Mouse (Mus musculus): ENCODE data around the gene Plcl1. TPM values are rescaled to one million over a fixed set of nuclear protein-coding genes. Genes with fewer than 3 reads are reported as not detected.
A peak's percentile ranks its signal among the peaks of the same experiment; 100 is the strongest.

Plcl1 gene
- polyA plus RNA-seq, 1 experiment from 2014 or later, result 0.87 TPM

DNA sequence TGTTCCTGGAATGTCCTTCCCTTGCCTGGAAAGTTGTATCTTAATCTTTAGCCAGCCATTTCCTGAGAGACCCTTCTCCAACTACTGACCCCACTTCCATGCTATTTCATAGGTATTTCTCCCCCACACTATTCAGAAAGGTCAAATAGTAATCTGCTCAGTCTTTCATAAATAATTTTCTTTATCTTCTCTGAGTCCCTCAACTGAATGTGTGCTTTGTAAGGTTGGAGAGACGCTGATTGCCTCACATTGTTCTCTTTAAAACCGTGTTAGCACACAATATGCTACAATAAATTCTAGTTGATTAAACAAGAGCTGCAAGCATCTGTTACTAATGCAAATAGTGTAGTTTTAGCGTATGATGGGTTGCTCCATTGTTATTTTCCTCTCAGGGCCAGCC is 300.0 kb downstream of the Plcl1 start:
- Histone ChIP-seq H3K9me3 (no peaks in the 10 kb centered on the region), H3K27me3 (ENCODE audit: poor library complexity, severe bottlenecking) (peaks cover 27% of the 10 kb centered on the region), H3K36me3 (replicated peaks) (no peaks in the 10 kb centered on the region), H3K4me1 (peaks cover 54% of the 10 kb centered on the region), H3K4me3 (no peak overlapping the region), H3K27ac (peak overlapping the region; percentile 80)
- WGBS, result 32% methylated on average over 3 of the region's 3 CpGs
- no peak for DNase-seq (ENCODE audit: extremely low spot score, low spot score)

DNA sequence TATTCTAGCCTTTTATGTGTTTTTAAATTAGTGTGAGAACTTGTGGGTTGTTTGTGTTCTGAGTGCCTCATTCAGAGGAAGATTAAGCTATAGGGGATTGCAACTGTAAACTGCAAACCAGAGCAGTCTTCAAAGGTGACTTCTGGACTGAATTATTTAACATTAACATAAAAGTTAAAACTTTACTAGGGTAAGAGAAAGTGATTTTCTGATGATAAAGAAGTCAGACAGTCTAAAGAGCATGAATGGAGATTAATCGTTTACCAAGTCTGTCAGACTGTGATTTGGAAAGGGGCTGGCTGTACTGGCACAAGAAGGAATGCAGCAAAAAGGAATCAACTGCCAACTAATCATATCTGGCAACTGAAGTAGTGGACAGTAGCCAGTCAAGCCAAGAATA is 301.2 kb downstream of the Plcl1 start:
- Histone ChIP-seq H3K9me3 (no peaks in the 10 kb centered on the region), H3K27me3 (ENCODE audit: poor library complexity, severe bottlenecking) (peaks cover 27% of the 10 kb centered on the region), H3K4me1 (peaks cover 42% of the 10 kb centered on the region), H3K36me3 (replicated peaks) (no peaks in the 10 kb centered on the region), H3K27ac (0 out of 2 replicates have a peak overlapping the region, but pooled peaks have one; percentile 80), H3K4me3 (no peak overlapping the region)
- 58% methylated on average over 1 of the region's 1 CpGs for WGBS
- DNase-seq (ENCODE audit: extremely low spot score, low spot score), result no peak

DNA sequence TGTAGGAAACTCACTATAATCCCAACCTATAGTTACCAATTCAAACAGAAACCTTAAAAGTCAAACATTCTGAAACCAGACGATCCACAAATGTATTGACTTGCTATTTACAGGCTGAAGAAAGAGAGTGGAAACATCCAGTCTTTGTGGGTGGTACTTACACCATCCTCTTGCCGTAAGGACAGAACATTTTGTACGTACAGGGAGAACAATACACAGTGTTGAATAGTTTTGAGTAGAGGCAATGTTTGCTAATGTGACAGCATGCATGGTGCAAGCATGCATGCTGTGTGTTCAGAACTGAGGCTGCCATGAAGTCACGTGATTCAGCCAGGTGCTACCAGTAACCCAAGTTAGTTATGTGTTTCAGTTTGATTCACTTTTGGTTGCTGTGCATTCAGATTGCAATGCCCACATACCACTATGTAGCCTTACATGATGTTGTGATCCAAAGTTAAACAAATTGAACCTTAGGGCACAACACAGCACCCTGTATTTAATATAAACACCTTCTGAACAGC is 311.6 kb downstream of the Plcl1 start:
- 86% methylated on average over 4 of the region's 4 CpGs for WGBS
- Histone ChIP-seq H3K27me3 (ENCODE audit: poor library complexity, severe bottlenecking) (no peaks in the 10 kb centered on the region), H3K4me3 (no peak overlapping the region), H3K36me3 (replicated peaks) (no peaks in the 10 kb centered on the region), H3K4me1 (no peaks in the 10 kb centered on the region), H3K27ac (no peak overlapping the region), H3K9me3 (no peaks in the 10 kb centered on the region)
- no peak for DNase-seq (ENCODE audit: extremely low spot score, low spot score)

GRCm38 (mm10) chr1:55725428-55725827 is 319.7 kb downstream of the Plcl1 start:
- Histone ChIP-seq H3K4me1 (no peaks in the 10 kb centered on the region), H3K27ac (no peak overlapping the region), H3K4me3 (no peak overlapping the region), H3K9me3 (no peaks in the 10 kb centered on the region), H3K36me3 (replicated peaks) (no peaks in the 10 kb centered on the region), H3K27me3 (ENCODE audit: poor library complexity, severe bottlenecking) (no peaks in the 10 kb centered on the region)
- DNase-seq (ENCODE audit: extremely low spot score, low spot score), result no peak
- 91% methylated on average over 3 of the region's 3 CpGs for WGBS

DNA sequence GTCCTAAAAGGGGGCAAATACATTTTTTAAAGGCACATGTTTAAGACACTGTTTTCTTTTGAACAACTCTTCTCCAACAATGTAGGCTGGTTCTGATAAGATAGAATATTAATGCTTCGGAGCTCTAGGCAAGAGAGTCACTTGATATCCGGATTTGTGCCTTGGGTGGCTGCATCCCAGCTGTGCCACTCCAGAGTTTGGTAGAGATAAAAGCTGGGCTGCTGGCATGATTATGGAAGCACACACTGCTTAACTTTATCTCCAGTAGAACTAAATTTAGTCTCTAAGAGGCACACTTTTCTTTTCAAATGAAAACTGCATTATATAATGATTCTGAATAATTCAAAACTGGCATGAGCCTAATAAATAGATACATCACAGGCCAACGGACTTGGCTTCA is 323.6 kb downstream of the Plcl1 start:
- WGBS, result 90% methylated on average over 3 of the region's 3 CpGs
- no peaks in the 10 kb centered on the region for H3K36me3 ChIP-seq (replicated peaks)
- H3K4me1 ChIP-seq, result no peaks in the 10 kb centered on the region
- DNase-seq (ENCODE audit: extremely low spot score, low spot score), result no peak
- no peaks in the 10 kb centered on the region for H3K9me3 ChIP-seq
- no peak overlapping the region for H3K27ac ChIP-seq
- no peak overlapping the region for H3K4me3 ChIP-seq
- no peaks in the 10 kb centered on the region for H3K27me3 ChIP-seq (ENCODE audit: poor library complexity, severe bottlenecking)

DNA sequence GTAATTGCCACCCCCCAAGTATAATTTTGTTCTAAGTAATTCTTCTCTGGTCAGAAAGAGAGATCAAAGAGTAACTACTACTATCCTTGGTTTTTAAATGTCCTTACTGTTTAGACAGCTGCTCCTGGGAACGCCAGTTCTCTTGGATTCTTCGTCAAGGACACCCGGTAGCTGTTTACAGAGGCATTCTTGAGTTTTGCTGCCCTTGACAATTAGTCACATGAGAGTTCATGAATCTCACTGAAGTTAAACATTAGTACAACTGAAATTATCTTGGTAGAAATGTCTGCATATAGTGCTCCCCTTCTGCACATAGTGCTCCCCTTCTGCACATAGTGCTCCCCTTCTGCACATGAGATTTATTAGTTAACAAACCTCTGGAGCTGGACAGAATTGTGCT is 327.2 kb downstream of the Plcl1 start:
- WGBS, result 85% methylated on average over 3 of the region's 3 CpGs
- Histone ChIP-seq H3K36me3 (replicated peaks) (no peaks in the 10 kb centered on the region), H3K27me3 (ENCODE audit: poor library complexity, severe bottlenecking) (peaks cover 14% of the 10 kb centered on the region; the same call in 1 of the 2 replicates), H3K4me3 (no peak overlapping the region), H3K9me3 (no peaks in the 10 kb centered on the region), H3K27ac (no peak overlapping the region), H3K4me1 (no peaks in the 10 kb centered on the region)
- no peak for DNase-seq (ENCODE audit: extremely low spot score, low spot score)

DNA sequence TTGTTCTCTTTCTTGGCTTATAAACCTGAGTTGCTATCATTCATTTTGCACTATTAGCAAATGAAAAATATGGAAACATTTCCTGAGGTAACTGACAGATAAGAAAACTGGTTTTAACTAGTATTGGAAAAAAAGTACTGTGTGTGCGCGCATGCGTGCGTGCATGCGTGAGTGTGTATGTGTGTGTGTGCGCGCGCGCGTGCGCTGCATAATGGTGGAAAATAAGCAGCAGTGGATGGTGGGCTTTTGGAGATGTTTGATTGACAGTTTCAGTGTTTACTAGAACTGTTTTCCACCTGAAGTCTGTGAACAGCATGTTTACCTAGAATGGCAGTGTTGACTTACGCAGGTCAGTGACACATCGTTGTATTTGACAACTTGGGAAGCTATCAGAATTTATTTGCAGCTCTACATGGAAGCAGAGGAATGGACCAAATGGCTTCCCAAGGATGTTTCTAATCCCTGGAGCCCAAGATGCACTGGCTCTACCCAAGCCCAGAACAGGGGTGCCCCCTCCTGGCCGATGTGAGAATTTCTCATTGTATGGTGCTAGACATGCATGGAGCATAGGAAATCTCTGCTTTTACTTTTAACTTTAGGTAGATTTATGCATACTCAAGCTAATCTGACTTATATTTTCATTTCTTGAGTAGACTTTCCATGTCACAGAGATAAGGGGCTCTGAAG is 330.5 kb downstream of the Plcl1 start:
- Histone ChIP-seq H3K4me3 (no peak overlapping the region), H3K27ac (no peak overlapping the region), H3K4me1 (peaks cover 9% of the 10 kb centered on the region; the same call in 1 of the 2 replicates), H3K9me3 (no peaks in the 10 kb centered on the region), H3K36me3 (replicated peaks) (no peaks in the 10 kb centered on the region), H3K27me3 (ENCODE audit: poor library complexity, severe bottlenecking) (peaks cover 24% of the 10 kb centered on the region)
- 87% methylated on average over 14 of the region's 14 CpGs for WGBS
- peak; percentile 81 for DNase-seq (ENCODE audit: extremely low spot score, low spot score)

- no peaks in the 10 kb centered on the region for H3K36me3 ChIP-seq (replicated peaks)
- DNase-seq (ENCODE audit: extremely low spot score, low spot score), result no peak
- WGBS, result 72% methylated on average over 5 of the region's 5 CpGs
Observed at GRCm38 (mm10) chr1:55736762-55737288, 331.1 kb downstream of the Plcl1 start.

DNA sequence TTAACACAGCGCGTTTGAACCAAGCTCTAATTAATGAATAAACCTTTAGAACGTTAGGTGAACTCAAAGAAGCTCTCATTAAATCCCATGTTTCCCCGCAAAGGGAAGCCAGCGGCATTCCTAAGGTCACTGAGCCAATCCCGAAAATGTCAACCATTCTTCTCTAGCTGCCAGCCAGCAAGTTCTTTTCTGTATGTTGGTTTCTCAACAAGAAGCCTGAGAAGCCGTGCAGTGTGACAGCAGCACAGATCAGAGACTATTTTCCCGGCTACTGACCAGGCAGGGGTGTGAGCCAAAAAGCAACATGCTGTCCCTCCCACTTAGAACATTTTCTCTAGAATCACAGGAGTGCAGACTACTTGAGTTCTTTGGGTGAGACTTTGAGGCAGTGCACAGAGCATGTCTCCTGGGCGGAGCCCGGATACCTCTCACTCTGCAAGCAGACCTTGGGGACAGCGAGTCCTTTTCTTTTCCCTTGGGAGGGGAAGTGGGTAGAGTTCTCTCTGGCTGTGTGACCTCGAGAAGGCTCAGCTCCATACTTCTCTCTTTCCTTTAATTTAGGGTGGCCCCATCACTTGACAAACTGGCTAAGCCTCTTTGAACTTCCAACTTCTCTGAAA is 333.1 kb downstream of the Plcl1 start:
- WGBS, result 66% methylated on average over 12 of the region's 12 CpGs
- Histone ChIP-seq H3K4me3 (no peak overlapping the region), H3K27ac (no peak overlapping the region), H3K9me3 (no peaks in the 10 kb centered on the region), H3K27me3 (ENCODE audit: poor library complexity, severe bottlenecking) (peaks cover 24% of the 10 kb centered on the region), H3K4me1 (peaks cover 16% of the 10 kb centered on the region), H3K36me3 (replicated peaks) (no peaks in the 10 kb centered on the region)
- no peak for DNase-seq (ENCODE audit: extremely low spot score, low spot score)

More at GRCm38 (mm10) chr1:55736762-55737288, 331.1 kb downstream of the Plcl1 start:
- Histone ChIP-seq H3K4me3 (no peak overlapping the region), H3K9me3 (no peaks in the 10 kb centered on the region), H3K27me3 (ENCODE audit: poor library complexity, severe bottlenecking) (peaks cover 24% of the 10 kb centered on the region), H3K27ac (no peak overlapping the region), H3K4me1 (peaks cover 9% of the 10 kb centered on the region; the same call in 1 of the 2 replicates)

DNA sequence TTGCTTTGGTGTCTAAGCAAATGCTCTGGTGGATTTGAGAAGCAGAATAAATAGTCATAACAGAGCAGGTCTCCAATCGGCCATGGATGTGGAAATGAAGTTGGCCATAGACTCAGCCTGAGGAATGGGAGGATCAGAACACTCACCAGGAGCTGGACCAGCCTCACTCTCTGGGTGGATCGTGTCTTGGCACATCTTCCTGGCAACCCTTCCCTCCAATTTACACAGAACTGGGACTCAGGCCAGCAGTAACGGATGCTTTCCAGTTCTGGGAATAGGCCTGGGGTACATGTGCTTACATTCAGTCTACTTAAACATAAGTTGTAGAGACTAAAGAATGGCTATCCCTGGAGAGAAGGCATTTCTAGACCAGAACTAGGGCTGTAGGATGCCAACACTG is 336.2 kb downstream of the Plcl1 start:
- no peak for DNase-seq (ENCODE audit: extremely low spot score, low spot score)
- H3K9me3 ChIP-seq, result no peaks in the 10 kb centered on the region
- H3K27me3 ChIP-seq (ENCODE audit: poor library complexity, severe bottlenecking), result peaks cover 21% of the 10 kb centered on the region
- no peak overlapping the region for H3K4me3 ChIP-seq
- H3K36me3 ChIP-seq (replicated peaks), result no peaks in the 10 kb centered on the region
- WGBS, result 90% methylated on average over 3 of the region's 3 CpGs
- H3K4me1 ChIP-seq, result peaks cover 16% of the 10 kb centered on the region
- H3K27ac ChIP-seq, result no peak overlapping the region

DNA sequence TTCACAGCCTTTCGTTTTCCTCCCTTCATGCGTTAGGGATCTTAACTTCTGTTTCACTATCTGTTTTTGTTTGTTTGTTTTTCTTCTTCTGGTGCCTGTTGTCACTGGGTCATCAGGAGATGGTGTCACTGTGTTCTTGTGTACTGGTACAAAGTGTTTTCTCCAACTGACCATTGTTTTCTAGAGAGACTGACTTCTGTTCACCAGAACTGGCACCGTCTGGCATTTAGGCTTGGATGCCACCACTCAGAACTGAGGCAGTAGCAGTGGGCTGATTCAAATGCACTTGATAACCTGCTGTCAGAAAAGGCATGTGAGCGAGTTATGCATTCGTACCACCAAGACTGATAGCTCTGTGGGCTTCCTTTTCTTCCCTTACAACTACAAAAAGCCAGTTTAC is 342.8 kb downstream of the Plcl1 start:
- 0 out of 2 replicates have a peak, but pooled peaks cover under 1% of the 10 kb centered on the region for H3K4me1 ChIP-seq

DNA sequence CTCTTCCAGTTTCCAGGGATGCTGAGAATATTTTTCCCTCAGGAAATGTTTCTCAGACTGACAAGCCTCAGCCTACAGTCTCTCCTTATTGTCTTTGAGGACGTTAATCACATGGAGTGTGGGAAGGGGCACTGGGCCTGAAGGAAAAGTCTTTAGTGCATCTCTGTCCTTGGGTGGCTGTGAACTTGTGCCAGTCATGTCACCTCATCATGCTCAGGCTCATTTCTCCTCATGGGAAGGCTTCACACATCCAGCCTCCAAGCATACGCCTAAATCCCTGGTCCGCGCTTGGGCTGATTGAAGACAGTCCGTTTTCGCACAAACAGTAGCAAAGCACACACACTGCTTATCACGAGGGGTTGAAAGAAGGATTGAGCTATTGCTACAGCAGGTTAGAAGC is 344.0 kb downstream of the Plcl1 start:
- no peaks in the 10 kb centered on the region for H3K9me3 ChIP-seq
- WGBS, result 90% methylated on average over 7 of the region's 7 CpGs
- H3K27me3 ChIP-seq (ENCODE audit: poor library complexity, severe bottlenecking), result no peaks in the 10 kb centered on the region
- no peaks in the 10 kb centered on the region for H3K4me1 ChIP-seq
- DNase-seq (ENCODE audit: extremely low spot score, low spot score), result no peak
- no peak overlapping the region for H3K4me3 ChIP-seq
- H3K36me3 ChIP-seq (replicated peaks), result no peaks in the 10 kb centered on the region
- H3K27ac ChIP-seq, result no peak overlapping the region

More for the DNA sequence above, 342.8 kb downstream of the Plcl1 start:
- H3K4me3 ChIP-seq, result no peak overlapping the region
- 77% methylated on average over 5 of the region's 5 CpGs for WGBS
- H3K27me3 ChIP-seq (ENCODE audit: poor library complexity, severe bottlenecking), result no peaks in the 10 kb centered on the region
- DNase-seq (ENCODE audit: extremely low spot score, low spot score), result no peak
- no peaks in the 10 kb centered on the region for H3K9me3 ChIP-seq
- H3K36me3 ChIP-seq (replicated peaks), result no peaks in the 10 kb centered on the region
- H3K27ac ChIP-seq, result no peak overlapping the region

DNA sequence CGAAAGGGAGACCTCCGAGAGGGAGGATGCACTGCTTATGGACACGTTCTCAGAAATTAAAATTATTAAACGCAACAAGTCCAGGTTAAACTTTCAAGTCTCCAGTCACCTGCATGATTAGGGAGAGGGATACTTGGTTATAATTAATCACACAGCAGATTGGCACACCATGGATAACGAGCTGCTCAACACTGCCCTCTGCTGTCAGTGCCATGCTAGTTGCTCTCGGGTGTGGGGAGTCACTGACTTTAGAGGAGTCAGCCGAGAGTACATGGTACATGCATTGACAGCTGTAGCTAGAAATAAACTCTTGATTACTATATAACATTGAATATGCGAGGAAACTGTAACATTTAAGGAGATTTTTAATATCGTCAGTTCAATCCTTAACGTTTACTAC is 350.0 kb downstream of the Plcl1 start:
- DNase-seq (ENCODE audit: extremely low spot score, low spot score), result peak; percentile 22
- WGBS, result 59% methylated on average over 10 of the region's 10 CpGs
- Histone ChIP-seq H3K27me3 (ENCODE audit: poor library complexity, severe bottlenecking) (no peaks in the 10 kb centered on the region), H3K9me3 (no peaks in the 10 kb centered on the region), H3K27ac (no peak overlapping the region), H3K36me3 (replicated peaks) (no peaks in the 10 kb centered on the region), H3K4me1 (no peaks in the 10 kb centered on the region), H3K4me3 (no peak overlapping the region)
